Mouse (Mus musculus) cerebellum, postnatal 36 days (tissue): ENCODE measurements around the gene Tmppe.

Experiments used
- DNase-seq, 2 experiments: peaks; one replicate each; pipeline ENCODE4 v3.0.0; 2021 to 2022; ENCODE audit warnings: mixed read lengths in 2 of 2

Tmppe gene

GRCm38 (mm10) chr9:114395258-114395657, 5.6 kb upstream of the Tmppe start:
- no peak for DNase-seq

- DNase-seq, result no peak
Measured at GRCm38 (mm10) chr9:114399680-114400079, 1.2 kb upstream of the Tmppe start.

DNA sequence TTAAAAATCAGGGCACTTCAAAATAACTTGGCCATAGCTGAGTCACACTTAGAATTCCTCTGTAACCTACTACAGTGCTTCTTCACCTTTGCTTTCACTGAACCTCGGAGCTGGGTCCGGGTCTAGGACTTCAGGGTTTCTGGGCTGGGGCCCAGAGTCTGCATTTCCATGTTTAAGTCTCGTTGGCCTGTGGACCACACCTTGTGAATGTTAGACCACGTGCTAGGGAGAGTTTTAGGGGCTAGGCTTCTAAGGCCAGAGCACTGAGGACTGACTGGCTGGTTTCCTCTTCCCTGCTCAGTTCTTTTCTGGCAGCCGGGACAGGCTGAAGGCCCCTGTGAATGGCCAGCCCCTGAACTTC, 337 bp upstream of the Tmppe start:
- DNase-seq, result no peak

DNA sequence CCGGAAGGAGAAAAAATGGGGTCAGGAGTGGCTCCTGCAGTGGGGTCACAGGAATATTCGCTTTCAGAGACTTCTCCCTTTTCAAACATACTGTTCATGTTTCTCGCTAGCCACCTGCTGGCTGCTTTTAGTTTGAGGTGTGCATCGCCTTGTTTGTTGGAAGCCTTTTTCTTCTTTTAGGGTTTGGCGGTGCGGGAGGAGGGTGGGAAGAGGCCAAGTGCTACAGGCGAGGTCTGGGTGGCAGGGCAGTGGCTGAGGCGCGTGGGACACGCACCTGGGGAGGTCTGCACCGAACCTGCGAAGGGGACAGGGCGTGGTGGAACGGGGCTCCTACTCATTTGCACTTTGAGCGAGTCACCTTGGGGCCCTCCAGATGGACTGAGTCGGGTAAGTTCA, 778 bp downstream of the Tmppe start:
- DNase-seq, result no peak

- no peak for DNase-seq
Measured at GRCm38 (mm10) chr9:114407676-114408075, 6.8 kb downstream of the Tmppe start.

- DNase-seq, result no peak
Measured at GRCm38 (mm10) chr9:114410313-114410862, 9.5 kb downstream of the Tmppe start.

GRCm38 (mm10) chr9:114411295-114411694, 10.4 kb downstream of the Tmppe start:
- DNase-seq, result no peak

- no peak for DNase-seq
Measured at GRCm38 (mm10) chr9:114412406-114412805, 11.5 kb downstream of the Tmppe start.

DNA sequence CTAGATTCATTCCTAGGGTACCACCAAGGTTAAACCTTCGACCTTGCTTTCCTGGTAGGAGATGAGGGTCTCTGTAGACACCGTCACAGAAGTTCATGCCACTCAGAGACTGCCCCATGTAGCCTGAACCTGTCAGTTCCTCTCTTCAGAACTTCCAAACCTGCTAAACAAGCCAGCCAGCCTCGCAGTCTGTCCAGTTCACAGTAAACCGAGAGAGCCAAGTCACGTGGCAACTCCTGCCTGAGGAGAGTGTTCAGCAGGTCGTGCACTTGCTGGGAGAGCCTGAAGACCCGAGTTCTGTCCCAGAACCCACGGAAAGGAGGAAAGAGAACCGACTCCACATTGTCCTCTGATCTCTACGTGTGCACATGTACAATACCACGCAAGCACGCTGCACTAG, 13.0 kb downstream of the Tmppe start:
- no peak for DNase-seq

DNA sequence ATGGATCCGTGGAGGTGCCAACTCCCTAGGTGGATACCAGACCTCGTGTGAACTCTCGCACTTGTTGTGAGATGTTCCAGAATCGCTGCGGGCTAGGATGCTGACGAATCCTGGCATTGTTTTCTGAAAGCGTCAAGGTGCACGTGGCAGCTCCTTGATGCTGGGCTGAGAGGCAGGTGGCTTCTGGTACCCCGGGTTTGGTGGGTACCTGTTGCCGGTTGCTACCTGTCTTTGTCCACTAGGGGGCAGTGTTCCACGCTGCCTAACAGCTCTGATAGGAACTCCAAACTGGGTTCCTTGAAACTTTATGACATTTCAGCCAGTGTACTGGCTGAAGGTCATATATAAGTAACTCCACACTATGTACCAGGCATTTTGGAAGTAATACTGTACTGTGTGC, 14.8 kb downstream of the Tmppe start:
- DNase-seq, result peak; percentile 38 to 40

GRCm38 (mm10) chr9:114416646-114417517, 16.0 kb downstream of the Tmppe start:
- no peak for DNase-seq

GRCm38 (mm10) chr9:114418187-114418586, 17.3 kb downstream of the Tmppe start:
- peak in 1 of 2 experiments; percentile 10 for DNase-seq

DNA sequence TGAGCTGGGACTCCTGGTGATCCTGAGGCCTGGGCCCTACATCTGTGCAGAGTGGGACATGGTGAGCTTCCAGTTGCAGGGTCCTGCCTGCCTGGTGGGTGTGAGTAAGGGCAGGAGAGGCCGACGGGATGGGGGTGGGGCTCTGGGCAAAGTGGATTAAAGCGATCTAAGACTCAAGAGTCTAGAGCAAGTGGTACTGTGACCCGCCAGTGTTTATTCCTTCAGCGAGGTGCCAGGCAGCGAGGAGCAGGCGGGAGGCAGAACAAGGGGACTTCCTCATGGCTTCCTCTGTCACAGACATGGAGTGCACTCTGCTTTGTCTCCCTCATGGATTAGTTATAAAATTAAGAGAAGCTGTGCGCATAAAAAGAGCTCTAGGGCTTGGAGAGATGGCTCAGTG, 19.5 kb downstream of the Tmppe start:
- DNase-seq, result no peak

DNA sequence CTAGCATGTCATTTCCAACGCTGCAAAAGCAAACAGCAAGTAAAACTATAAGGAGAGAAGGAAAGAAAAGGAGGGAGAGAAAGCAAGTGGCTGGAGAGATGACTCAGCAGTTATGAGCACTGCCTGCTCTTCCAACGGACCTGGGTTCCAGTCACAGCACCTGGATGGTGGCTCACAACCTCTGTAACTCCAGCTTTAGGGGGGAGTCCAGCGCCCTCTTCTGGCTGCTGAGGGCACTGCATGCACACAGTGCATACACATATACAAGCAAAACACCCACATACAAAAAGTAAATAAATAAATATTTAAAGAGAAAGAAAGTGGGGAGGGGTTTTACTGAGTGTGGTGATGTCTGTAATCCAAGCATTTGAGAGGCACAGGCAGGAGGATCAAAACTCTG, 20.1 kb downstream of the Tmppe start:
- no peak for DNase-seq

- no peak for DNase-seq
Measured at GRCm38 (mm10) chr9:114421797-114422196, 20.9 kb downstream of the Tmppe start.

DNA sequence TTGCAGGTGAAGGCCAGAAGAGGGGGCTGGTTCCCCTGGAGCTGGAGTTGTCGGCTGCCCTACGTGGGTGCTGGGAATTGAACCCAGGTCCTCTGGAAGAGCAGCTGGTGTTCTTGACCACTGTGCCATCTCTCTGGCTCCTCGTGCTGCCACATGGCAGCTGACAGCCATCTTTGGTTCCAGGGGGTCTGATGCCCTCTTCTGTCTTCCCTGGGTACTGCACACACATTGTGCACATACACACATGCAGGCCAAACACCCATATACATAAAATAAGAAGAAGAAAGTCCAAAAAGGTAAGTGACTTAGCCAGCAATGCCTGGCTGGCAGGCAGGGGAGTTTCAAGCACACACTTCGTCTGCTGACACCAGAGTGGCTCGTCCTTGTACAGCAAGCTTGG, 24.7 kb downstream of the Tmppe start:
- DNase-seq, result no peak

DNA sequence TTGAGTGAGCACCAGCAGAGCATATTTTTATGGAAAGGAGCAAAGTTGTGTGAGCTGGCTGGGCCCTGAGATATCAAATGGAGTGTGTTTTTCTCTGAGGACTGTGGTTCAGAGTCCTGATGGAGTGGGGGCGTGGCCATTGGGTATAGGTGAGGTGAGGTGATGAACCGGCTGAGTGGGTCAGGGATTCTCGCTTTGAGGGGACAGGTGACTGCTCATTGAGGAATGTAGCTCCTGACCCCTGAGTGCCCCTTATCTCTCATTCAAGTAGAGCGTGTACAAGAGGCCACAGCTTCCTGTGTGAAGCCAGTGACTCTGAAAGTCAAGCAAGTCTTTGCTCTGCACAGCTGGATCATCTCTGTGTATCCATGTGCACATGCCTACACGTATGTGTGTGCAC, 25.3 kb downstream of the Tmppe start:
- no peak for DNase-seq

DNA sequence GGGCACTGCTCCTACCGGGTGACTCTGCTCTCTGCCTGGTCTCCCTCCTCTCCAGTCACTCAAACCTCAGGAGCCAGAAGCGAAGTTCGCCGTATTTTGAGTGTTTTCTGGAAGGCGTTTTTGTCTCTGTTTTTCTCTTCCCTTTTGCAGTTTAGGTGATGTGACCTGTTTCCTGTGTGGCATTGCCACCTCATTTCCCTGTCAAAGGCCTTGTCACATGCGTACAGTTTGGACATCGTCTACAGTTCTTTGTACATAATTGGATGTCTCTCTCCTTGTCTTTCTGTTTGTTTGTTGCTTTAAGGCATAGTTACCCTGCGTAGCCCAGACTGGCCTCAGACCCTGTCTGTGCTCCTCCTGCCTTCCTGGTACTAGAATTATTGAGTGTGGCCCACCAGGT, 26.5 kb downstream of the Tmppe start:
- no peak for DNase-seq

GRCm38 (mm10) chr9:114428103-114428834, 27.4 kb downstream of the Tmppe start:
- DNase-seq, result no peak

DNA sequence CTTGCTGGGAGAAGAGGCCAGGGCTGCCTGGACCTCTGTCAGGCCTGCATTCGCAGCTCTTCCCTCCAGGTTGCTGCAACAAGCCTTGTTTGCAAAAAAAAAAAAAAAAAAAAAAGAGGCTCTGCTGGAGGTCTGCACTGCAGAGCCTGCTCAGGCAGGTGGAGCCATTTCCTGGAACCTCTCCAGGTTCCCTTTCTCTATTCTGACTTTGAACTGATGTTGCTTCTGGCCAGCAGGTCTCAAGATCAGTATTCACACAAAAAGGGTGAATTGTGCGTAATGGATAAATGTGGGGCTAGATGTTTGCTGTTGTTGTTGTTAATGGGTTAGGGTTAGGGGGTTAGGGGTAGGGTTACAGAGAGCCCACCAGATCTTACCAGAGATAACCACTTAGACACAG, 34.8 kb downstream of the Tmppe start:
- DNase-seq, result no peak

GRCm38 (mm10) chr9:114440548-114440947, 39.6 kb downstream of the Tmppe start:
- DNase-seq, result no peak

DNA sequence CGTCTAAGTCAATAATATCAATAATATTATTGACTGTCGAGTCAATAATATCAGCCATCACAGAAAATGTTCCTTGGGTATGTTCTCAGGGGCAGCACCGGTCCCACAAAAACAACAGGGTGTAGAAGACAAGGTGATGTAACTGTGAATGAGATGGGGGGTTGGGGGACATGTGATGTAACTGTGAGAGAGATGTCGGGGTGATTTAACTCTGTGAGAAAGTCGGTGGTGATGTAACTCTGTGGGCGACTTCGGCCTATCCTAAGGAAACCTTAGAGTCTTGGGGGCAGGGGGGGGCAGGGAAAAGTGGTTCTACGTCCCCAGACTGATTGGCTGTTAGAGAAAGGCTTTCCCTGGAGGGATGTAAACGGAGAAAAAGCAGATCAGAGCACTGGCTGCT, 41.3 kb downstream of the Tmppe start:
- no peak for DNase-seq

DNA sequence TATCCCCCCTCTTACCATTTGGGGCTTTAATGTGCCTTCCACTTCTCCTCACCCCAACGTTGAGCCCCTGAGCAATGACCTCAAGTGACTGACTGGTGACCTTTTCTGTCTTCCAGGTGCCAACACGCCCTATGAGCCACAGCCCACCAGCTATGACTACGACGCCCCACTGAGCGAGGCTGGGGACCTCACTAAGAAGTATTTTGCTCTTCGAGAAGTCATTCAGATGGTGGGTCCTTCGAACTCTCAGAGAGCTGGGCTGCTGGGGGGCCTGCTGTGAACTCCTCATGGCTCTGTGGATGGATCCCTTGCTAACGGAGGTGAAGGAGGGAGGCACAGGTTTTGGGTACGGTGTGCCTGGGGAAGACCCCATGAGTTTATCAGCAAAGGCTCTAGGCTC, 42.0 kb downstream of the Tmppe start:
- DNase-seq, result no peak

GRCm38 (mm10) chr9:114443351-114443750, 42.4 kb downstream of the Tmppe start:
- no peak for DNase-seq
